Mouse (Mus musculus) small intestine, adult 2 months (tissue): Measurements from ENCODE around the gene Synpr.

Experiments
- CTCF ChIP-seq: fragments of 200-500 bp; IDR thresholded peaks from 2 replicates; pipeline ENCODE4 v1.5.1; 2012; ENCODE audit warnings: low read depth, mild to moderate bottlenecking, control low read depth, inconsistent platforms, low read length, moderate library complexity, mixed read lengths; ENCODE audit not compliant: insufficient replicate concordance, insufficient read length; ENCODE audit errors: extremely low read depth
- POLR2A ChIP-seq: fragments of 200-500 bp; IDR thresholded peaks from 2 replicates; pipeline ENCODE4 v1.6.1; 2012; ENCODE audit warnings: low read depth, mild to moderate bottlenecking, control low read depth, inconsistent platforms, low read length, moderate library complexity

DNA sequence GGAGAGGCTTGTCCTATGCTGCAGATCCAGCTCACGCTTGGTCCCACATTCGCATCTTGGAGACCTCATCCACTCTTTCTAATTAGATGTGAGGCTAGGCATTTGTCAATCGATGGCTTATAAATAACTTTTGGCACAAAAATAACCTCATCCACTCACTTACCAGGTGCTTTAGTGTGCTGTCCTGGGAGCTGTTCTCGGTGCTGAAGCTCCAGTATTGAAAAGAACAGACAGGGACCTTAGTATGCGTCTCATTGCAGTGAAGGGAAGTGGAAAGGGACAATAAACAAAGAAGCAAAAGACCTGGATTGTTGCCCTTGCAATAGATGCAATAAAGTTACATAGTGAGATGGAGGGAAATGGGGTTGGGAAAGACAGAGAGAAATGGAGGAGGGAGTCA is 220.8 kb downstream of the Synpr start:
- TF ChIP-seq CTCF (no peak), POLR2A (no peak)
